Mouse (Mus musculus): ENCODE data around the gene Lnx2. TPM values are rescaled to one million over a fixed set of nuclear protein-coding genes. Genes with fewer than 3 reads are reported as not detected.

The Lnx2 gene
- polyA plus RNA-seq, 1 experiment, result 3.7 TPM

- H3ac ChIP-seq (ENCODE audit: control insufficient read depth, insufficient read length, low read depth), result no peak overlapping the region
- TF ChIP-seq MYOG (IDR thresholded peaks at IDR 0.05; ENCODE audit: control insufficient read depth, extremely low read depth, insufficient read length) (no peak), USF1 (IDR thresholded peaks at IDR 0.05; ENCODE audit: low read depth) (no peak), MYOD1 (IDR thresholded peaks at IDR 0.05; ENCODE audit: control insufficient read depth, insufficient read length, low read depth) (no peak), CTCF (IDR thresholded peaks at IDR 0.05; ENCODE audit: control insufficient read depth, insufficient read depth, insufficient read length) (no peak), CEBPB (IDR thresholded peaks at IDR 0.05; ENCODE audit: low read depth) (no peak)
- peaks cover 15% of the 10 kb centered on the region for H3K79me3 ChIP-seq (ENCODE audit: low read depth)
- no peak overlapping the region for H3K4me3 ChIP-seq (ENCODE audit: insufficient read depth, poor library complexity, severe bottlenecking)
- H3K79me2 ChIP-seq (ENCODE audit: control insufficient read depth, insufficient read depth), result peaks cover 35% of the 10 kb centered on the region
- peaks cover 52% of the 10 kb centered on the region for H3K36me3 ChIP-seq (ENCODE audit: control insufficient read depth, insufficient read depth)
- H3K27me3 ChIP-seq (ENCODE audit: control insufficient read depth, insufficient read depth, insufficient read length), result no peaks in the 10 kb centered on the region
These were observed 22.3 kb upstream of the Lnx2 start for GRCm38 (mm10) chr5:147098667-147099066.

- Histone ChIP-seq H3ac (ENCODE audit: control insufficient read depth, insufficient read length, low read depth) (no peak overlapping the region), H3K79me3 (ENCODE audit: low read depth) (peaks cover 22% of the 10 kb centered on the region), H3K79me2 (ENCODE audit: control insufficient read depth, insufficient read depth) (peaks cover 47% of the 10 kb centered on the region), H3K27me3 (ENCODE audit: control insufficient read depth, insufficient read depth, insufficient read length) (no peaks in the 10 kb centered on the region), H3K36me3 (ENCODE audit: control insufficient read depth, insufficient read depth) (peaks cover 42% of the 10 kb centered on the region), H3K4me3 (ENCODE audit: insufficient read depth, poor library complexity, severe bottlenecking) (no peak overlapping the region)
- TF ChIP-seq MYOG (IDR thresholded peaks at IDR 0.05; ENCODE audit: control insufficient read depth, extremely low read depth, insufficient read length) (no peak), CTCF (IDR thresholded peaks at IDR 0.05; ENCODE audit: control insufficient read depth, insufficient read depth, insufficient read length) (no peak), MYOD1 (IDR thresholded peaks at IDR 0.05; ENCODE audit: control insufficient read depth, insufficient read length, low read depth) (no peak), USF1 (IDR thresholded peaks at IDR 0.05; ENCODE audit: low read depth) (no peak), CEBPB (IDR thresholded peaks at IDR 0.05; ENCODE audit: low read depth) (no peak), MAX (IDR thresholded peaks at IDR 0.05) (no peak), FOSL1 (IDR thresholded peaks at IDR 0.05; ENCODE audit: insufficient read depth, low read length, poor library complexity, severe bottlenecking) (no peak)
These were observed 20.2 kb upstream of the Lnx2 start for GRCm38 (mm10) chr5:147096586-147096985.

GRCm38 (mm10) chr5:147094296-147094695 is 17.9 kb upstream of the Lnx2 start:
- peaks cover 31% of the 10 kb centered on the region for H3K79me3 ChIP-seq (ENCODE audit: low read depth)
- no peak for TF ChIP-seq MYOG (IDR thresholded peaks at IDR 0.05; ENCODE audit: control insufficient read depth, extremely low read depth, insufficient read length)

GRCm38 (mm10) chr5:147092448-147092847 is 16.1 kb upstream of the Lnx2 start:
- TF ChIP-seq CTCF (IDR thresholded peaks at IDR 0.05; ENCODE audit: control insufficient read depth, insufficient read depth, insufficient read length) (no peak), FOSL1 (IDR thresholded peaks at IDR 0.05; ENCODE audit: insufficient read depth, low read length, poor library complexity, severe bottlenecking) (no peak), MYOG (IDR thresholded peaks at IDR 0.05; ENCODE audit: control insufficient read depth, extremely low read depth, insufficient read length) (no peak), CEBPB (IDR thresholded peaks at IDR 0.05; ENCODE audit: low read depth) (no peak), MYOD1 (IDR thresholded peaks at IDR 0.05; ENCODE audit: control insufficient read depth, insufficient read length, low read depth) (no peak), USF1 (IDR thresholded peaks at IDR 0.05; ENCODE audit: low read depth) (no peak), MAX (IDR thresholded peaks at IDR 0.05) (no peak)
- Histone ChIP-seq H3K4me3 (ENCODE audit: insufficient read depth, poor library complexity, severe bottlenecking) (no peak overlapping the region), H3ac (ENCODE audit: control insufficient read depth, insufficient read length, low read depth) (no peak overlapping the region), H3K36me3 (ENCODE audit: control insufficient read depth, insufficient read depth) (peaks cover 28% of the 10 kb centered on the region), H3K79me2 (ENCODE audit: control insufficient read depth, insufficient read depth) (peaks cover 55% of the 10 kb centered on the region), H3K79me3 (ENCODE audit: low read depth) (peaks cover 36% of the 10 kb centered on the region), H3K27me3 (ENCODE audit: control insufficient read depth, insufficient read depth, insufficient read length) (no peaks in the 10 kb centered on the region)

More at GRCm38 (mm10) chr5:147094296-147094695, 17.9 kb upstream of the Lnx2 start:
- no peaks in the 10 kb centered on the region for H3K27me3 ChIP-seq (ENCODE audit: control insufficient read depth, insufficient read depth, insufficient read length)
- peaks cover 58% of the 10 kb centered on the region for H3K79me2 ChIP-seq (ENCODE audit: control insufficient read depth, insufficient read depth)
- H3K36me3 ChIP-seq (ENCODE audit: control insufficient read depth, insufficient read depth), result peaks cover 35% of the 10 kb centered on the region
- H3K4me3 ChIP-seq (ENCODE audit: insufficient read depth, poor library complexity, severe bottlenecking), result no peak overlapping the region
- no peak overlapping the region for H3ac ChIP-seq (ENCODE audit: control insufficient read depth, insufficient read length, low read depth)

- peaks cover 31% of the 10 kb centered on the region for H3K79me3 ChIP-seq (ENCODE audit: low read depth)
- no peaks in the 10 kb centered on the region for H3K27me3 ChIP-seq (ENCODE audit: control insufficient read depth, insufficient read depth, insufficient read length)
- peaks cover 56% of the 10 kb centered on the region for H3K79me2 ChIP-seq (ENCODE audit: control insufficient read depth, insufficient read depth)
- peaks cover 21% of the 10 kb centered on the region for H3K36me3 ChIP-seq (ENCODE audit: control insufficient read depth, insufficient read depth)
- H3K4me3 ChIP-seq (ENCODE audit: insufficient read depth, poor library complexity, severe bottlenecking), result no peak overlapping the region
- TF ChIP-seq MYOD1 (IDR thresholded peaks at IDR 0.05; ENCODE audit: control insufficient read depth, insufficient read length, low read depth) (no peak), CEBPB (IDR thresholded peaks at IDR 0.05; ENCODE audit: low read depth) (no peak), CTCF (IDR thresholded peaks at IDR 0.05; ENCODE audit: control insufficient read depth, insufficient read depth, insufficient read length) (no peak), USF1 (IDR thresholded peaks at IDR 0.05; ENCODE audit: low read depth) (no peak), MAX (IDR thresholded peaks at IDR 0.05) (no peak), FOSL1 (IDR thresholded peaks at IDR 0.05; ENCODE audit: insufficient read depth, low read length, poor library complexity, severe bottlenecking) (no peak), MYOG (IDR thresholded peaks at IDR 0.05; ENCODE audit: control insufficient read depth, extremely low read depth, insufficient read length) (no peak)
- no peak overlapping the region for H3ac ChIP-seq (ENCODE audit: control insufficient read depth, insufficient read length, low read depth)
These were observed 14.0 kb upstream of the Lnx2 start for GRCm38 (mm10) chr5:147090256-147090963.

GRCm38 (mm10) chr5:147089836-147090235 is 13.4 kb upstream of the Lnx2 start:
- peaks cover 32% of the 10 kb centered on the region for H3K79me3 ChIP-seq (ENCODE audit: low read depth)
- H3K79me2 ChIP-seq (ENCODE audit: control insufficient read depth, insufficient read depth), result peaks cover 62% of the 10 kb centered on the region
- TF ChIP-seq MYOD1 (IDR thresholded peaks at IDR 0.05; ENCODE audit: control insufficient read depth, insufficient read length, low read depth) (no peak), USF1 (IDR thresholded peaks at IDR 0.05; ENCODE audit: low read depth) (no peak), MYOG (IDR thresholded peaks at IDR 0.05; ENCODE audit: control insufficient read depth, extremely low read depth, insufficient read length) (no peak)
- no peak overlapping the region for H3ac ChIP-seq (ENCODE audit: control insufficient read depth, insufficient read length, low read depth)
- H3K4me3 ChIP-seq (ENCODE audit: insufficient read depth, poor library complexity, severe bottlenecking), result no peak overlapping the region
- no peaks in the 10 kb centered on the region for H3K27me3 ChIP-seq (ENCODE audit: control insufficient read depth, insufficient read depth, insufficient read length)
- H3K36me3 ChIP-seq (ENCODE audit: control insufficient read depth, insufficient read depth), result peaks cover 24% of the 10 kb centered on the region

Data from C2C12 (cell line).